Mouse (Mus musculus) erythroblast, embryonic 14.5 days (primary cell): ENCODE results near the gene Lrig1.

ENCODE experiments used
- GATA1 ChIP-seq: IDR thresholded peaks from 2 replicates; pipeline ENCODE4 v1.6.1; 2012; ENCODE audit warnings: low read length, inconsistent platforms, mixed read lengths
- TAL1 ChIP-seq: IDR thresholded peaks from 3 replicates; pipeline ENCODE4 v1.6.1; 2012; ENCODE audit warnings: low read length, inconsistent platforms, mixed read lengths

GRCm38 (mm10) chr6:94618671-94619070 is 81.3 kb downstream of the Lrig1 start:
- TF ChIP-seq TAL1 = no peak
- TF ChIP-seq GATA1 = no peak
